Mouse (Mus musculus): ENCODE results near the gene Apobec3.
"Not testable (repeated sequence)": the region's sequence is repeated elsewhere in the genome, so short reads cannot be mapped to it uniquely, and the experiment has no call there.

The Apobec3 gene

DNA sequence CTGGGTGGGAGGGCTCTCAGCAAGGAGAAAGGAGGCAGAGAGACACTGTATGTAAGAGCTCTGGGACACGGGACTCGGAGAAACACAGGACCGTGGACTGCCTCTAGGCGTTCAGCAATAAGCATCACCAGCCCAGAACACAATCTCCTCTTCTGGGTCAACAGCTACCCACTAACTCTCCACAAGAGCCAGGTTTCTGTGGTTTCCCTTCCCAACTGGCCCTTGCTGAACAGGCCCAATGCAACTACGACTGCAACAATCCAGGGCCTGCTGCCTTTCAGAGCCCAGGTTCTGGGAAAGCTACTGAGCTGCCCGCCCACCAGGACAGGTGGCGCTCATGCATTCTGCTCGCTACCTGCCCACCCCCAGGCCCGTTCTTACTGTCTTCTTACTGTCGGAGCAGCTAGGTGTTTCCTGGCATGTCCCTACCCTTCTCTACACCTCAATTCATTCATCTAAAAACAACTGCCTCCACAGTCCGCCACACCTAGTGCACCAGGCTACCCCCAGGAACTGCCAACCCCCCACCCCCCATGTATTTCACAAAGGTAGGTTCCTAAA, 35.5 kb downstream of the Apobec3 start:
- DNase-seq (ENCODE audit: inconsistent age in 2 of 2, low spot score in 1 of 2): peak in 1 of 2 experiments; percentile 58

DNA sequence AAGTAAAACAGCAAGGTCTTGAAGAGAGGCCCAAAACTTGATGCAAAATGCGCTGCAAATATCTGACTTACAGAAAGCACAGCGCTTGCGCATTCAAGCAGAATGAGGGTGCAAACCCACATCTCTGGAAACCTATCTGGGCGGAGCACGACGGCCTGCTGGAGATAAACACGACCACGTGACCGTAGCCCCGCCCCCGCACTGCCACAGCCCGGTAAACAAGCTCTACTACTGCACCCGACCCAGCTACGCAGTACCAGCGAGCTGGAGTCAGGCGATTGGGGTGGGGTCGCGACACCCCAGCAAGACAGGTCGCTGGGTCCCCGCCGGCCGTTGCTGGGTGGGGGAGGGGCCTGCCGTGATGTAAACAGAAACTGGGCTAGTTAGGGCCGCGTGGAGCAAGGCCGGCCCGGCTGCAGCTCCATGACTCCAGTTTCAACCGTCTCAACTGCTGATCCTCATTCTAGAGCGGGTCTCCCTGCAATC, 36.2 kb downstream of the Apobec3 start:
- DNase-seq (ENCODE audit: inconsistent age in 2 of 2, low spot score in 1 of 2): peak; percentile 96 to 98

DNA sequence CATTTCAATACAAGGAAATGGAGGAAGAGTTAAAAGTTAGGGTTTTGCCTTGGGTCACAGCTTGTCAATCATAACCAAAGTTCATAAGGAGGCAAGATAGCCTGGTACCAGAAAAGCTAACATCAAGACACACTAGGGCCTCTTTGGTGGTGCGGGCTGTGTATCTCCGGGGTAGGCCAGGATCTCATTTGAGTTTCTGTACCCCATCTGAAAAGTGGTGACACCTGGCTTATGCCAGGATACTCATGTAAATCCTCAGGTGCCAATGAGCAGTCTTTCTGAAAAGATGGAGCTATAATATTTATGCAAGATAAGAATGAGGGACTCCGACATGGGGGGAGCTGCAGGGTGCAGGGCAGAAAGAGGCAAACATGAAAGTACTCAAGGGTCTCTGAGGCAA, 36.9 kb downstream of the Apobec3 start:
- DNase-seq (ENCODE audit: inconsistent age in 2 of 2, low spot score in 1 of 2): no peak

DNA sequence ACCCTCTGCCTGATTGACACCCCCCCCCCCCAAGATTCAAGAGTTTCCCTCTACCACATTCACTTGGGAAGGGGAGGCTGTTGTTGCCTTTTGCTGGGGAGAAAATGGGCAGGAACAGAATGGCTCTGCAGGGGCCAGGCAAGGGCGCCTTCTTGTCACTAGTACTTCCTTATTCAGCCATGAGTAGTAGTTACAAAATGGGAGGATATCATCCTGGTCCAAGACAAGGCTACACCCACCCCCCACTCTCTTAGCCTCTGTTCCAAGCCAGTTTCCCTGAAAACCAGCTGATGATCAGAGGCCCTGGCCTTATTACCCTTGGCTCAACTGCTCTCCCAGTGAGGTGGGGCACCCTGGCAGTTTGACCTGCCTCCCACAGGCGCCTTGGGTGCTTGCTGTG, 37.3 kb downstream of the Apobec3 start:
- peak in 1 of 2 experiments; percentile 8 for DNase-seq (ENCODE audit: inconsistent age in 2 of 2, low spot score in 1 of 2)

DNA sequence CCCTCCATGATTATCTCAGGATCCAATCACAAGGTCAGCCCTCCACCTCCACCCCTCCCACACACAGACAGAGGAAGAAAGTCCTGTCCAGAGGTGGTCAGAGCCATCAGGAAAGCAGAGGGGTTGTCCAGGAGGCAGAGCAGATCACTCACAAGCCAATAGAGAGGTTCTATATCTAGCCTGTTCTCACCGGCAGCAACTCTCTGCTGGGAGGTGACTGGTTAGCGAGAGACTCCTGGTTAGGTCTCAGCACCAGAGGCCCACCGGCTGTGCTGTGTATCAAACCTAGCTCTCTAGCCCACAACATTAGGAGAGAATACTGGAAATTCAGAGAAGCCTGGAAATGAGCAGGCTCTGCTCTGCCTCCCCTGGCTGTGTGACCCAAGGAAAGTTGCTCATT, 38.3 kb downstream of the Apobec3 start:
- no peak for DNase-seq (ENCODE audit: inconsistent age in 2 of 2, low spot score in 1 of 2)

DNA sequence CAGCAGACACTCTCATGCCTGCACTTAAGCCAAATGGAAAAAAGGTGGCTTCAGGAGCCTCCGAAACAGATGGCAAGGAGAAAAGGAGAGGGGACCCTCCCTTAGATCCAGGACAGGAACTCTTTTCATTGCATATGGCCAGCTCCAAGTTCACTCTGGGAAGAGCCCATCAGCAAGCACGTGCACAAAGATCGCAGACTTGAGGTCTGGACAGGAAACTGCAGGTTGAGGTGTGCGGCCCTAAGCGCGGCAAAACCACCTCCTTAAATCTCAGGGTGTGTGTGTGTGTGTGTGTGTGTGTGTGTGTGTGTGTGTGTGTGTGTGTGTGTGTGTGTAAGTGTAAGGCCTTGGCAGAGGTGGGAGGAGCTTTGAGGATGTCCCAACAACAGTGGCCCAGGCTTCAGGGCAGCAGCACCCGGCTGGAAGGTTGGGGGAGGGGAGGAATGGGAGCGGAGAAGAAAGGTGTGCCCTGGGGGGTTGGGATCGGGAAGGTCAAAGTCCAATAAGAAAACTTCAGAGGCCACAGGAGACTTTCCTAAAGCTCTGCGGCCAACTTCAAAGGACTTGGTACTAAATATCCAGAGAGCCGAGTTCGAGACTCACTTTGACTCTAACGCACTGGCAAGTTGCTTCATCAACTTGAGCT, 40.2 kb downstream of the Apobec3 start:
- DNase-seq (ENCODE audit: inconsistent age in 2 of 2, low spot score in 1 of 2): peak; percentile 45 to 69

DNA sequence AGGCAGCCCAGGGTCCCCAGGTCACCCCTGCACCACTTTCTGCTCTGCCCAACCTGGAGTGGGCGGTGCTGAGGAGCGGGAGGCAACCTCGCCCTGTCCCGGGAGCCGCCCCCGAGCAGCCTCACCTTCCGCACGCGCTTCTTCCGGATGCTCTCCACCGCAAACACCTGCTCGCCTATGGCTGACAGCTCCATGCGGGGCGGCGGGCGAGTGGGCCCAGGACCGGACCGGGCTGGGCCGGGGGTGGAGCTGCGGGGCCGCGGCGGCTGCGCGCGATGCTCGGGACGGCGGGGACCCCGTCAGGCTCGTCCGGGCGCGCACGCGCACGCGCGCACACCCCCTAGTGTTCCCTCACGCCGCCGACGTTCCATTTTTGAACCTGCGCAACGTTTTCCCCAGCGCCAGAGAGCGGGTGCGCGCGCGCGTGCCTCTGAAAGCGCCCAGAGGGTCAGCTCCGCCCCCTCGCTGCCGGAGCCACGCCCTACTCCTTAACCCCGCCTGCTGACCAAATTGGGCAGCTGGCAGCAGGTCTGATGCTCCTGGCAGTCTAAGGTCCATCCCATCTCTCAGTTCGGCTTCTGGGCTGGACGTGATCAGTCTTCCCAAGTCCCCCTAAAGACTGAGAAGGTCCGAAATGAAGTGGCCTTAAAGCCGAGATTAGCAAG, 41.0 kb downstream of the Apobec3 start:
- peak; percentile 95 to 98 for DNase-seq (ENCODE audit: inconsistent age in 2 of 2, low spot score in 1 of 2)

DNA sequence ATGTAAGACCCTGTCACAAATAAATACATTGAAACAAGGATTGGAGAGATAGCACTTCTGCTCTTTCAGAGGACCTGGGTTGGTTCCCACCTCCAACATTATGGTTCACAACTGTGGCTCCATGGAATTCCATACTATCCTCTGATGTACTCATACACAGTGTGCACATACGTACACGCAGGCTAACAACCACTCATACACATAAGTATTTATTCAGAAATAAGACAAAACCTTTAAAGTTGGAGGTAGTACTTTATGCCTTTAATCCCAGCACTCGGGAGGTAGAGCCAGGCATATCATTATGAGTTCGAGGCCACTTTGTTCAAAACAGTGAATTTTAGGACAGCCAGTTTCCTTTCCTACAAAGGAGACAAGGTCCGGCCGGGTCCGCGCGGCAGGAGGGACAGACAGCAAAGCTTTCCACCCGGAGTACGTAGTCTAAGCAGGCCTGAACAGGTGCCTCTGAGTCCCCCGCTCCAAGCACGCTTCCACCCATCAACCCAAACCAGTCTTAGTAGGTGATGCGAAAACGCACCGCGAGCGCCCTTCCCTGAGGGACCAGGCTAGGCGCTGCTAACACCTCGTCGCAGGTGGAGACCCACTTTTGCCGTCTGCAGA, 41.7 kb downstream of the Apobec3 start:
- DNase-seq (ENCODE audit: inconsistent age in 2 of 2, low spot score in 1 of 2): peak in 1 of 2 experiments; percentile 60

DNA sequence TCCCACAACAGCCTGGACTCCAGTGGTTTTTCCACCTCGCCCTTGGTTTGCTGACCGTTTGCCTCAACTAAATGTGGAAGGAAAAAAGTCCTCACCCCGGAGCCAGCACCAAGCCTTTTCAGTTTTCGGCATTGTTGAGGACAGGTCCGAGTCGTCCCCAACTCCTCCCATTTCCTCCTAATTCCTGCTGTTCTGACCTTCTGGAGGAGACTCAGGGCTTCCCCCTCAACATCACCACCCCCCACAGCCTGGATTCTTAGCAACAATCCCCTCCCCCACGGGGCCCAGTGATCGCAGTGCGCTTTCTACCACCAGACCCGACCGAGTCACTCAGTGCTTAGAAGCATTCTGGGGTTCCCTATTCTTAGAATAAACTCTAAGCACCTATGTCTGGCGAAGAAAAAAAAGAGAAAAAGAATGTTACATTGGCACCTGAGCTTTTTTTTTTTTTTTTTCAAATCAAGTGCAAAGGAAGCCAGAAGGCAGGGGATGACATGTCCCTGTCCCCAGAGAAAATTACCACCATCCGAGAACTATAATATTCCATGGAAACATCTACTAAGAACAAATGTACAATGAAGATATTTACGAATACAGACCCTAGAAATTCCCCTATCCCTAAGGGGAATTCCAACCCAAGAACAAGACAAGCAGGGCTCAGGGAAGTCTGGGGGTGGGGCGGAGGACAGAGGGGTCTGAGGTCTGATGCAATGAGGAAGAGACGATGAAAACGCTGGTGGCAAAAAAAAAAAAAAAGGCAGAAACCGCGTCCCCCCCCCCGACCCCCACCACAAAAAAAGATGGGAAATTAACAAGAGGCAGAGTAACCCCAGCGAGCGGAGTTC, 42.4 kb downstream of the Apobec3 start:
- no peak for DNase-seq (ENCODE audit: inconsistent age in 2 of 2, low spot score in 1 of 2)

DNA sequence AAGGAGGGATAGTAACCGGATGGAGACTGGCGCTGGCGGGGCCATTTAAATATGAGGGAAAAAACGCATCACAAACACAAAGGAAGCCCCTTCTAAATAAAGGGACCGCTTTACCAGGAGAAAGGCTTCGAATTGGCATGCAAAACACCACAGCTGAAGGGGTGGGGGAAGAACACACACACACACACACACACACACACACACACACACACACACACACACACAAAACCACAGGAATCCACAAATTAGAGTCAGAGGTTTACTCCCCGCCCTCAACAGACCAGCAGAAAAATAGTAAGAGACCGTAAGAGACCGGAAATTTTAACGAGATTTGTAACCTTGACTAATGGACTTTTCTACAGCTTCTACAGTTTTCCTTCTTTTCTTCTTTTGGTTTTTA, 43.3 kb downstream of the Apobec3 start:
- DNase-seq (ENCODE audit: inconsistent age in 2 of 2, low spot score in 1 of 2): no peak

DNA sequence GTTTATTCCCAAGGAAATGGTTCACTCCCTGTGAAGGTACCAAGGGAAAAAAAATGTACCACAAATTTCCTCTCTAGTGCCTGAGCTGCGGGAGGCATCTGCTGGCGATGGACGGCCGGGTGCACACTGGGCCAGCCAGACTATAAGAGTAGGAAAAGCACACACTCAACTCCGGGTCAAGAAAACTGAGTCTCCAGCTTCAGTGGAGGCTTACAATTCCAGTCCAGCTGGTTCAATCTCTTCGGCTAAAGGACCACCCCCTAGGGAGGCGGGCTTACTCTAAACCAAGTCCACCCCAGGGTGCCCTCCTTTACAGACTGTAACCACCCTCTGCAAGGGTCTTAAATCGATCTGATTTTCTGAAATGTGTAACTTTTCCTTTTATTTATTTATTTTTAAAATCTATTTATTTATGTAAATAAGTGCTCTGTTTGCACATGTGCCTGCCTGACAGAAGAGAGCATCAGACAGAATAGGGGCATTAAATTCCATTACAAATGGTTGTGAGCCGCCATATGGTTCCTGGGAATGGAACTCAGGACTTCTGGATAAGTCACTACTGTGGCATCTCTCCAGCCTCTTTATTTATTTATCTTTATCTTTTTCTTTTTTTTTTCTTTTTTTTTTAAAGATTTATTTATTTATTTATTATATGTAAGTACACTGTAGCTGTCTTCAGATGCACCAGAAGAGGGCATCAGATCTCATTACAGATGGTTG, 44.4 kb downstream of the Apobec3 start:
- DNase-seq (ENCODE audit: inconsistent age in 2 of 2, low spot score in 1 of 2): no peak

DNA sequence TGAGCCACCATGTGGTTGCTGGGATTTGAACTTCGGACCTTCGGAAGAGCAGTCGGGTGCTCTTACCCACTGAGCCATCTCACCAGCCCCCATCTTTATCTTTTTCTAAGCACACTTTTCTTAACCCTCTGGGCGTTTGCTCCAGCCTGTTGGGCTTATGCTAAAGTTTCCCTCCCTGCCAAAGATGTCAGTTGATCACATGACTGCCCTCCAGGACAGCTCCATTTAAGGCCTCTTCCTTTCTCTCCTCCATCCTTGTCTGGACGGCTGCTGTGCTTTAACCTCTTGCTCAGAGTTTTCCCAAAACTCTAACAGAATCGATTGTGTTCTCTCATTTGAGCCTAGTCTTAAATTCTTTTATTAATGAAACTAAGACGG, 44.9 kb downstream of the Apobec3 start:
- DNase-seq (ENCODE audit: inconsistent age in 2 of 2, low spot score in 1 of 2): no peak

DNA sequence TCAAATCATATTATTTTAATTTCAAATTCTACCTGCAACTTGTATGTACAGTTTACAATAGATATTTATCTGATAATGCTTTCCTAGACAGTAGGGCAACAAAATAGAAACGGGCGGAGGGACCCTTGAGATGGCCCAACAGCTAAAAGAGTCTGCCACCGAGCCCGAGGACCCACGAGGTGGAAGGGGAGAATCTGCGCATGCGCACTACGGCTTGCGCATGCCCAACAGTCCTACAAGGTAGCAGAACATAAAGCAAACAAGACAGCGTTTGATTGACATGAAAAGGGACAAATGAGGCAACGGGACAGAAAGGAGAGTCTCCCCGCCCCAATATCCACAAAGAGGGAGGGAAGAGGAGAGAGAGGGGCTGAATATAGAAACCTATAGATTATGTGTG, 47.6 kb downstream of the Apobec3 start:
- no peak for DNase-seq (ENCODE audit: inconsistent age in 2 of 2, low spot score in 1 of 2)

DNA sequence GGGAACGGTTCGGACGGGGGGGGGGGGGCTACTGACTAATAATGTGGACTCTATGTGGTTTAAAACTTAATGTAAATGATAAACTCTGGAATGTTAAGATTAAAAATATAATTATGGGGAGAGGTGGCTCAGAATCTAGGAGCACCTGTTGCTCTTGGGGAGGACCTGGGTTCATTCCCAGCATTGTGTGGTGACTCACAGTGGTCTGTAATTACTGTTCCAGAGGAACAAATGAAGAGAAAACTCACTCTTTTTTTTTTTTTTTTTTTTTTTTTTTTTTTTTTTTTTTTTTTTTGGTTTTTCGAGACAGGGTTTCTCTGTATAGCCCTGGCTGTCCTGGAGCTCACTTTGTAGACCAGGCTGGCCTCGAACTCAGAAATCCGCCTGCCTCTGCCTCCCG, 48.0 kb downstream of the Apobec3 start:
- not testable (repeated sequence) for DNase-seq (ENCODE audit: inconsistent age in 2 of 2, low spot score in 1 of 2)

DNA sequence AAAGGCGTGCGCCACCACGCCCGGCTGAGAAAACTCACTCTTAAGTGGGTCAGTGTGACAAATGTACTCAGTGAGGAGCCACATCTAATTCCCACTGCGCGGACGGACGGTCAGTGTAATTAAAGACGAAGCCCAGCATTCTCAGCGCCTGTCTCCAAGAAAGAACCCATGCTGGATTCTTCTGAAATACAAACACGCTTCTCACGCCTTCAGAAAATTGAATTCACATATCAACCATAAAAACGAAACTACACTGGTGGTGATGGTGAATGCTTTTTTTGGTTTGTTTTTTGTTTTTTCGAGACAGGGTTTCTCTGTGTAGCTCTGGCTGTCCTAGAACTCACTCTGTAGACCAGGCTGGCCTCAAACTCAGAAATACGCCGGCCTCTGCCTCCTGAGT, 48.5 kb downstream of the Apobec3 start:
- DNase-seq (ENCODE audit: inconsistent age in 2 of 2, low spot score in 1 of 2): no peak

DNA sequence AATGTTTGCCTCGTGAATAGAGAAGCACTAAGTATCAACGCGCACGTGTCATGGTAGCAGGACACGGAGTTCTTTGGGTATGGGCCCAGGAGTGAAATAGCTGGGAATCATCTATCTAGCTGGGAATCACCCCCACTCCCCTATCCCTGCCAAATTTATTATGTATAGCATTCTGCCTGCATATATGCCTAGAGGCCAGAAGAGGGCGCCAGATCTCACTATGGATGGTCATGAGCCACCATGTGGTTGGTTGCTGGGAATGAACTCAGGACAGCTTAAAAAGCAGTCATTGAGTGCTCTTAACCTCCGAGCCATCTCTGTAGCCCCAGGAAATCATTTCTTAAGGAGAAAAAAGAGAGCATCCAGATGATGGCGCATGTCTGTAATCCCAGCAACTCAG, 49.5 kb downstream of the Apobec3 start:
- peak; percentile 50 to 80 for DNase-seq (ENCODE audit: inconsistent age in 2 of 2, low spot score in 1 of 2)

DNA sequence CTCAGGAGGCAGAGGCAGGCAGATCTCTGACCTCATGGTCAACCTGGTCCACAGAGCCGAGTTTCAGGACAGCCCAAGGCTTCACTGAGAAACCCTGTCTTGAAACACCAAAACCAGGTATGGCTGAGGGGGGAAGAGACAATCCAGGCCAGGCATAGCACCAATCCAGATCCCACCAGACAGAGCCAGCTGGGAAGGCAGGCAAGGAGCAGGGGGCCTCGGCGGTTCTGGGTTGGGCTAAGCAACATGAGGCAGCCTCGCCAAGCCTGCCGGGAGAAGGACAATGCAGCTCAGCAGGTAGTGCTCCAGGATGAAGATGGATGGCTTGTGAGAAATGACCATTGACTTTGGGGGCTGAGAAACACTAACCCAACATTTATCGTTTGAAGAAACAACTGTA, 51.1 kb downstream of the Apobec3 start:
- DNase-seq (ENCODE audit: inconsistent age in 2 of 2, low spot score in 1 of 2): peak in 1 of 2 experiments; percentile 21

DNA sequence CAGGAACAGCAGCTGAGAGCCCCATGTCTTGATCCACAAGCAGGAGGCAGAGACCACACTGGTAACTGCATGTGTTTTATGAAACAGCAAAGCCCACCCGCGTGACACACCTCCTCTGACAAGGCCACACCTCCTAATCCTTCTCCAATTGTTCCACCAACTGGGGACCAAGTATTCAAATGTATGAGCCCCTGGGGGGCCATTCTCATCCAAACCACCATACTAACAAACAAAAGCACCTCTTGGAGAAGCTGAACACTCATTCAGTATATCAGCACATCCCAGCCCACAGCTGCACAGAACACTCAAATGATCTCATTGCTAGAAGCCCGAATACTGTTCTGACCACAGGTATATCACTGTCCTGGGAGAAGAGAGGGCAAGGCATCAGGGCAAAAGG, 52.1 kb downstream of the Apobec3 start:
- DNase-seq (ENCODE audit: inconsistent age in 2 of 2, low spot score in 1 of 2): no peak

DNA sequence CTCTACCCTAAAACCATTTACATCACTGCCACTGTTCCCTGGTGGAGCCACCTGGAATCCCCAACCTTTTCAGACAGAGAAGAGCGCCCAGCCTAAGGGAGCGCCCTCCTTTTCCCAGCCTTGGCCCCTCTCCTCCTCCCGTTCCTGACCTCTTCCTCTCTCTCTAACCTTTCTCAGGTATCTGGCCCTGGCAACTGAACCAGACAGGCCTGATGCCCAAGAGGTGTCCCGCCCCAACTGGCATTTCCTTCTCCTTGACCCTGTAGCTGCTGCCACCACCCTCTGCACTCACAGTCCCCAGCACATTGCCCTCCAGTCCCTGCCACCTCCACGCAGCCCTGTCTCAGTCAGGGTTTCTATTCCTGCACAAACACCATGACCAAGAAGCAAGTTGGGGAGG, 53.5 kb downstream of the Apobec3 start:
- DNase-seq (ENCODE audit: inconsistent age in 2 of 2, low spot score in 1 of 2): no peak

DNA sequence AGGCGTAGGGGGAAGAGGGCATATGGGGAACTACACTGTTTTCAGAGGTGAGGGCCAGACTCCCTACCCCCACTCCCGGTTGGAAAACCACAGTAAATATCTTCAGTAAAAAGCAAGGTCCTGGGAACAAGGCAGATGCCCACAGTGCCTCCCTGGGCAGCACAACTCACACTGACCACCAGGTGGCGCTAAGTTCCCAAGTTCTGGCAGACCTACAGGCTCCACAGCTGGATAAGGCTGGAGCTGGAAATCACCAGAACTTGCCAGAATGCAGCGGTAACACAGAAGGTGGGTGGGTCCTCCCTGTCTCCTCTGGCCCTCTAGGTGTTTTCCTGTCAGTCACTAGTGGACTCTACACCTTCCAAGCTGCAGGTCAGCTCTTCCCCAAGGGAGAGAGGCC, 54.6 kb downstream of the Apobec3 start:
- DNase-seq (ENCODE audit: inconsistent age in 2 of 2, low spot score in 1 of 2): peak; percentile 89 to 97

All from adrenal gland, adult (tissue).